Mouse (Mus musculus): ENCODE results near the gene Mllt3. TPM values are rescaled to one million over a fixed set of nuclear protein-coding genes. Genes with fewer than 3 reads are reported as not detected.
A peak's percentile ranks its signal among the peaks of the same experiment; 100 is the strongest.

The Mllt3 gene
- polyA plus RNA-seq (2012; fragmentation: generic; extraction: Trizol) = 15.7 TPM

GRCm38 (mm10) chr4:88033216-88033653 lies at the start of gene Mllt3:
Gene Mllt3, minus strand, starts transcription at chr4:88033364.
- Histone ChIP-seq H3ac (ENCODE audit: control insufficient read depth, insufficient read length) (peak within 1 kb of the TSS; percentile 90), H3K27me3 (ENCODE audit: control insufficient read depth, insufficient read depth, insufficient read length) (no peaks in the 10 kb centered on the region), H3K4me2 (ENCODE audit: low read depth) (peak within 1 kb of the TSS; percentile 89), H3K79me2 (ENCODE audit: control insufficient read depth, insufficient read depth) (no peaks in the 10 kb centered on the region), H3K4me3 (peak within 1 kb of the TSS; percentile 79), H3K36me3 (ENCODE audit: control insufficient read depth, insufficient read depth) (no peaks in the 10 kb centered on the region)
- TF ChIP-seq MAX (IDR thresholded peaks at IDR 0.05; ENCODE audit: low read depth) = no peak
- TF ChIP-seq E2F4 (IDR thresholded peaks at IDR 0.05; ENCODE audit: insufficient read depth) = no peak
- peak; percentile 50 for TF ChIP-seq POLR2A (IDR thresholded peaks at IDR 0.05; ENCODE audit: insufficient read length, low read depth)
- TF ChIP-seq MYOG (IDR thresholded peaks at IDR 0.05; ENCODE audit: control insufficient read depth in 1 of 3, insufficient read depth in 1 of 3, insufficient read length in 2 of 3, low read depth in 2 of 3) = peak in 1 of 3 experiments; percentile 2
- no peak for TF ChIP-seq CEBPB (IDR thresholded peaks at IDR 0.05; ENCODE audit: insufficient read depth, poor library complexity, severe bottlenecking)
- TF ChIP-seq POLR2AphosphoS2 (IDR thresholded peaks at IDR 0.05; ENCODE audit: insufficient read length, low read depth) = no peak

DNA sequence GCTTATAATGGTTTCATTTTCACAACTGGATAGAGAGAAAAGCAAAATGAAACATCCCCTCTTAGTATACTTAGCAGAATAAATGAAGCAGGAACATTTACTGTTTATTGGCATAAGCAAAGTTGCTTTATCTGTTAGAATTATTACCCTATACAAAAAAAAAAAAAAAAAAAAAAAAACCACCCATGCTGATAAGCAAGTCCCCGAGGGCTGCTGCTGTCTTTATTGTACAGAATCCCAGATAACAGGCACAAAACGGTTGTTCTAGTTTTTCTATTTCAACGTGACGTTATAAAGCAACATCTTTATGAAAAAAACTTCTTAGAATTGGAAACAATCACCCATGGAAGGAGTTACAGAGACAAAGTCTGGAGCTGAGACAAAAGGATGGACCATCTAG lies 49.2 kb upstream of the Mllt3 start:
- no peak for TF ChIP-seq E2F4 (IDR thresholded peaks at IDR 0.05; ENCODE audit: insufficient read depth)
- TF ChIP-seq MAX (IDR thresholded peaks at IDR 0.05; ENCODE audit: low read depth) = no peak
- no peak for TF ChIP-seq CEBPB (IDR thresholded peaks at IDR 0.05; ENCODE audit: insufficient read depth, poor library complexity, severe bottlenecking)
- TF ChIP-seq REST (IDR thresholded peaks at IDR 0.05; ENCODE audit: insufficient read depth, insufficient read length) = no peak
- TF ChIP-seq POLR2AphosphoS2 (IDR thresholded peaks at IDR 0.05; ENCODE audit: insufficient read length, low read depth) = no peak
- Histone ChIP-seq H3K27me3 (ENCODE audit: control insufficient read depth, insufficient read depth, insufficient read length) (no peaks in the 10 kb centered on the region), H3K4me3 (no peak overlapping the region), H3K4me2 (ENCODE audit: low read depth) (no peak overlapping the region), H3ac (ENCODE audit: control insufficient read depth, insufficient read length) (no peak overlapping the region), H3K79me2 (ENCODE audit: control insufficient read depth, insufficient read depth) (no peaks in the 10 kb centered on the region), H3K36me3 (ENCODE audit: control insufficient read depth, insufficient read depth) (no peaks in the 10 kb centered on the region)

DNA sequence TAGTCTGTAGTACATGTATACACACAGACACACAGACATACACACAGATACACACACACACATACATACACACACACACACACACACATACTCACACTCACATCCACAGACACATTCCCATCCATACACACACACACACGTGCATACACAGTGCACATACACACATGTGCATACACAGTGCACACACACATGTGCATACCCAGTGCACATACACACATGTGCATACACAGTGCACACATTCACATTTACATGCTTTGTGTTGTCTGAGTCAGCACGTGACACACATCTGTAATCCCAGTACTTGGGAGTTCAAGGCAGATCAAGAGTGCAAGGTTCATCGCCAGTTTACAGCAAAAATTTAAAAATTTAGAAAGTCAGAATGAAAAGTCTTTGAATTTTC lies 48.7 kb upstream of the Mllt3 start:
- H3K36me3 ChIP-seq (ENCODE audit: control insufficient read depth, insufficient read depth) = no peaks in the 10 kb centered on the region
- no peaks in the 10 kb centered on the region for H3K27me3 ChIP-seq (ENCODE audit: control insufficient read depth, insufficient read depth, insufficient read length)
- no peak overlapping the region for H3ac ChIP-seq (ENCODE audit: control insufficient read depth, insufficient read length)
- no peaks in the 10 kb centered on the region for H3K79me2 ChIP-seq (ENCODE audit: control insufficient read depth, insufficient read depth)
- TF ChIP-seq REST (IDR thresholded peaks at IDR 0.05; ENCODE audit: insufficient read depth, insufficient read length) = no peak
- TF ChIP-seq CEBPB (IDR thresholded peaks at IDR 0.05; ENCODE audit: insufficient read depth, poor library complexity, severe bottlenecking) = no peak
- no peak overlapping the region for H3K4me3 ChIP-seq
- H3K4me2 ChIP-seq (ENCODE audit: low read depth) = peak overlapping the region; percentile 71

GRCm38 (mm10) chr4:88081417-88081816 lies 48.3 kb upstream of the Mllt3 start:
- Histone ChIP-seq H3K4me3 (no peak overlapping the region), H3K4me2 (ENCODE audit: low read depth) (peak overlapping the region; percentile 71), H3K79me2 (ENCODE audit: control insufficient read depth, insufficient read depth) (no peaks in the 10 kb centered on the region), H3K36me3 (ENCODE audit: control insufficient read depth, insufficient read depth) (no peaks in the 10 kb centered on the region), H3K27me3 (ENCODE audit: control insufficient read depth, insufficient read depth, insufficient read length) (no peaks in the 10 kb centered on the region), H3ac (ENCODE audit: control insufficient read depth, insufficient read length) (no peak overlapping the region)
- no peak for TF ChIP-seq MYOD1 (IDR thresholded peaks at IDR 0.05; ENCODE audit: control insufficient read depth in 1 of 3, insufficient read length in 2 of 3, low read depth in 2 of 3)
- no peak for TF ChIP-seq USF1 (IDR thresholded peaks at IDR 0.05; ENCODE audit: low read depth)
- no peak for TF ChIP-seq E2F4 (IDR thresholded peaks at IDR 0.05; ENCODE audit: insufficient read depth)
- no peak for TF ChIP-seq SRF (IDR thresholded peaks at IDR 0.05; ENCODE audit: control insufficient read depth, insufficient read length, low read depth)
- no peak for TF ChIP-seq REST (IDR thresholded peaks at IDR 0.05; ENCODE audit: insufficient read depth, insufficient read length)
- no peak for TF ChIP-seq MYOG (IDR thresholded peaks at IDR 0.05; ENCODE audit: control insufficient read depth in 1 of 3, insufficient read depth in 1 of 3, insufficient read length in 2 of 3, low read depth in 2 of 3)
- TF ChIP-seq POLR2AphosphoS2 (IDR thresholded peaks at IDR 0.05; ENCODE audit: insufficient read length, low read depth) = no peak
- no peak for TF ChIP-seq TCF3 (IDR thresholded peaks at IDR 0.05; ENCODE audit: insufficient read length, low read depth)
- TF ChIP-seq CEBPB (IDR thresholded peaks at IDR 0.05; ENCODE audit: insufficient read depth, poor library complexity, severe bottlenecking) = no peak
- no peak for TF ChIP-seq MAX (IDR thresholded peaks at IDR 0.05; ENCODE audit: low read depth)
- no peak for TF ChIP-seq POLR2A (IDR thresholded peaks at IDR 0.05; ENCODE audit: insufficient read length, low read depth)
- no peak for TF ChIP-seq TCF12 (IDR thresholded peaks at IDR 0.05; ENCODE audit: insufficient read depth, poor library complexity, severe bottlenecking)

GRCm38 (mm10) chr4:88078983-88079382 lies 45.8 kb upstream of the Mllt3 start:
- TF ChIP-seq REST (IDR thresholded peaks at IDR 0.05; ENCODE audit: insufficient read depth, insufficient read length) = no peak
- H3K27me3 ChIP-seq (ENCODE audit: control insufficient read depth, insufficient read depth, insufficient read length) = no peaks in the 10 kb centered on the region
- no peaks in the 10 kb centered on the region for H3K79me2 ChIP-seq (ENCODE audit: control insufficient read depth, insufficient read depth)
- H3K36me3 ChIP-seq (ENCODE audit: control insufficient read depth, insufficient read depth) = no peaks in the 10 kb centered on the region
- H3K4me2 ChIP-seq (ENCODE audit: low read depth) = no peak overlapping the region
- no peak overlapping the region for H3ac ChIP-seq (ENCODE audit: control insufficient read depth, insufficient read length)
- H3K4me3 ChIP-seq = no peak overlapping the region

GRCm38 (mm10) chr4:88075388-88075787 lies 42.2 kb upstream of the Mllt3 start:
- no peak overlapping the region for H3ac ChIP-seq (ENCODE audit: control insufficient read depth, insufficient read length)
- no peaks in the 10 kb centered on the region for H3K36me3 ChIP-seq (ENCODE audit: control insufficient read depth, insufficient read depth)
- no peaks in the 10 kb centered on the region for H3K27me3 ChIP-seq (ENCODE audit: control insufficient read depth, insufficient read depth, insufficient read length)
- H3K79me2 ChIP-seq (ENCODE audit: control insufficient read depth, insufficient read depth) = no peaks in the 10 kb centered on the region
- H3K4me3 ChIP-seq = no peak overlapping the region
- H3K4me2 ChIP-seq (ENCODE audit: low read depth) = no peak overlapping the region
- peak in 1 of 3 experiments; percentile 65 for TF ChIP-seq MYOD1 (IDR thresholded peaks at IDR 0.05; ENCODE audit: control insufficient read depth in 1 of 3, insufficient read length in 2 of 3, low read depth in 2 of 3)
- no peak for TF ChIP-seq SRF (IDR thresholded peaks at IDR 0.05; ENCODE audit: control insufficient read depth, insufficient read length, low read depth)
- peak in 1 of 3 experiments; percentile 73 for TF ChIP-seq MYOG (IDR thresholded peaks at IDR 0.05; ENCODE audit: control insufficient read depth in 1 of 3, insufficient read depth in 1 of 3, insufficient read length in 2 of 3, low read depth in 2 of 3)
